Mouse (Mus musculus) heart, embryonic 14.5 days (tissue): ENCODE results near the gene Cenpb. TPM values are rescaled to one million over a fixed set of nuclear protein-coding genes. Genes with fewer than 3 reads are reported as not detected.

Experiments used
- ATAC-seq: fragments of 200-750 bp; cut with Nextera tagmentation; 2 replicates; pipeline ENCODE4 v1.8.0; 2017; ENCODE audit warnings: low read depth, moderate TSS enrichment; ENCODE audit not compliant: insufficient number of reproducible peaks, insufficient read depth, low FRiP score
- H3K27ac ChIP-seq, 2 experiments: fragments of 200-500 bp in 1 of 2; fragments of 300-500 bp in 1 of 2; sonication (generic) in 1 of 2; replicated peaks in 1 of 2; 2 replicates each; pipeline ENCODE4 v1.5.1; 2012 to 2014; ENCODE audit warnings: low read depth in 2 of 2, low read length in 2 of 2, control low read depth in 1 of 2, mild to moderate bottlenecking in 1 of 2, mixed read lengths in 1 of 2; ENCODE audit not compliant: control insufficient read depth in 1 of 2, insufficient read depth in 1 of 2
- H3K27me3 ChIP-seq: fragments of 300-500 bp; sonication (generic); 2 replicates; pipeline ENCODE4 v1.6.1; 2014; ENCODE audit warnings: mild to moderate bottlenecking, low read length, control low read depth; ENCODE audit not compliant: control insufficient read depth, insufficient read depth
- H3K36me3 ChIP-seq: fragments of 300-500 bp; sonication (generic); 2 replicates; pipeline ENCODE4 v1.6.1; 2014; ENCODE audit warnings: mild to moderate bottlenecking, control low read depth, low read length, mixed read lengths; ENCODE audit not compliant: control insufficient read depth, insufficient read depth
- H3K4me1 ChIP-seq, 2 experiments: fragments of 200-500 bp in 1 of 2; fragments of 300-500 bp in 1 of 2; sonication (generic) in 1 of 2; 2 replicates each; pipeline ENCODE4 v1.6.1; 2012 to 2014; ENCODE audit warnings: low read length in 2 of 2, control low read depth in 1 of 2, mixed read lengths in 1 of 2; ENCODE audit not compliant: control insufficient read depth in 2 of 2, insufficient read depth in 2 of 2
- H3K4me2 ChIP-seq: fragments of 300-500 bp; sonication (generic); 2 replicates; pipeline ENCODE4 v1.6.1; 2014; ENCODE audit warnings: mild to moderate bottlenecking, low read length
- H3K4me3 ChIP-seq, 2 experiments: fragments of 200-500 bp in 1 of 2; fragments of 300-500 bp in 1 of 2; sonication (generic) in 1 of 2; 2 replicates each; pipeline ENCODE4 v1.5.1; 2012 to 2014; ENCODE audit warnings: low read length in 2 of 2, mild to moderate bottlenecking in 2 of 2, control low read depth in 1 of 2, low read depth in 1 of 2, moderate library complexity in 1 of 2; ENCODE audit not compliant: control insufficient read depth in 1 of 2, insufficient read depth in 1 of 2
- H3K9ac ChIP-seq: fragments of 300-500 bp; sonication (generic); 2 replicates; pipeline ENCODE4 v1.6.1; 2014; ENCODE audit warnings: mild to moderate bottlenecking, low read length
- H3K9me3 ChIP-seq: fragments of 300-500 bp; sonication (generic); 2 replicates; pipeline ENCODE4 v1.6.1; 2016; ENCODE audit warnings: low read length, control low read depth; ENCODE audit not compliant: control insufficient read depth
- WGBS: fragments of 180-500 bp; shearing (Covaris S2); extraction: QIAGEN DNeasy Blood & Tissue Kit; methylation state at CpG from one replicate; pipeline ENCODE4 v1.1.7; 2014; 5-methylcytosine and 5-hydroxymethylcytosine counted together
- polyA plus RNA-seq: library from polyadenylated mRNA; unstranded; fragments of >200 nt; fragmentation: Nextera tagmentation; extraction: Ambion mirVana; gene quantifications from 2 replicates; pipeline ENCODE4 v1.2.1, GENCODE M21; 2014

Cenpb gene
- polyA plus RNA-seq, 1 experiment from 2014 or later: 6.2 TPM

DNA sequence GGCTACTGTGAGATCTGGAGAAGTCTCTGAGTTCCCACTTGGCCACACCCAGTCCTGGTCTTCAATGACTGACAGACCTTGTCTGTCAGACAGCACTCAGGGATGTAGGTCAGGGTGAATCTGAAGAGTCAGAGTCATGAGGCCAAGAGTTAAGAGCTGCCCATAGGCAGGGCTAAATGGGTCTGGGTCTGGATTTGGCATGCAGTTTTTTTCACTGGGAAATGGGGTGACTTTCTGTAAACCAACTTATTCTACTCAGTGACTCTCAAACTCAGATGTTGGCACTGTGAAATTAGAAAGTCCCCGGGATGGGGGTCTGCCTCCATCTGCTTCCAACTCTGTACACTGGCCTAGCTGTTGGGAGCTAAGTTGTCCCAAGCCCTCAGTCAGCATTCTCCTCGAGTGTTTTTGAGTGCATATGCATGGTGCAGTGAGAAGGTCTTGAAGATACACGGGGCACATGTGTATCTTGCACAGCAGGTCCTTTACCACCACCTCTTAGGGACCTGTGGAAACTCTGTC, 51.2 kb downstream of the Cenpb start:
- Histone ChIP-seq H3K36me3 (no peaks in the 10 kb centered on the region), H3K27ac (no peak overlapping the region), H3K4me3 (peak overlapping the region in 1 of 2 experiments; percentile 58; a peak in 2 of 4 replicates), H3K9ac (0 out of 2 replicates have a peak overlapping the region, but pooled peaks have one; percentile 6), H3K4me1 (peaks cover 6 to 18% of the 10 kb centered on the region in 2 experiments), H3K27me3 (no peaks in the 10 kb centered on the region), H3K9me3 (no peaks in the 10 kb centered on the region), H3K4me2 (peak overlapping the region; percentile 91)
- WGBS: 71% methylated on average over 3 of the region's 3 CpGs
- ATAC-seq: no peak

GRCm38 (mm10) chr2:131128211-131128610, 51.7 kb downstream of the Cenpb start:
- no peaks in the 10 kb centered on the region for H3K9me3 ChIP-seq
- H3K4me3 ChIP-seq: peak overlapping the region; percentile 50 to 58; a peak in 3 of 4 replicates
- 82% methylated on average over 5 of the region's 5 CpGs for WGBS
- H3K9ac ChIP-seq: peak overlapping the region; percentile 81; the same call in 1 of the 2 replicates
- no peak overlapping the region for H3K27ac ChIP-seq
- peaks cover 6 to 18% of the 10 kb centered on the region in 2 experiments for H3K4me1 ChIP-seq
- H3K27me3 ChIP-seq: no peaks in the 10 kb centered on the region
- no peaks in the 10 kb centered on the region for H3K36me3 ChIP-seq
- peak overlapping the region; percentile 91 for H3K4me2 ChIP-seq
- no peak for ATAC-seq

DNA sequence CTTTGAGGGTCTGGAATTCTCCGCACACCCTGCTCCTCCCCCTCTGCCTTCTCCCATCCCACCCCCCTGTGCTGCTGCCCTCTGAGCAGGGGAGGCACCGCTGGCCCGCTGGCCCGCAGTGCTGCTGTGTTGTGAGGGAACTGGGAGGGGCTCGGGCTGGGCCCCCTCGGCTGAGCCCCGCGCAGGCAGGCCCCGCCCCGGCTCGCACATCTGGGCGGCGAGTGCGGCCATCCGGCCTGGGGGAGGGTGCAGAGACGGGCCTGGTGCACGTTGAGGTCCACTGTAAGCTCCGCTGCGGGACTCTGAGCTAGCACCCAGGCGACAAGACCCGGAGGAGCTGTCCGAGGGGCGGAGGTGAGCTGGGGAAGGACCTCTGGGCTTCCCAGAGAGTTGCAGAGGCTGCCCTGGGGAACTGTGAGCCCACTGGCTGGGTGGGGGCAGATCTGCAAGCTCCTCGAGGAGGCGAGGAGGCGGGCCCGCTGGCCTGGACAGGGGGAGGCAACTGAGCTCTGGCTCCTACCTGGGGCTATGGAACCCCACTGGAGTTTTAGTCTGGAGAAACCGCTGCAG, 52.6 kb downstream of the Cenpb start, which contains the start of gene Hspa12b:
TSS of gene Hspa12b (plus strand) at position 120 of the 570 bp plus-strand sequence.
- Histone ChIP-seq H3K4me3 (peak within 1 kb of the TSS; percentile 50 to 58), H3K27me3 (no peaks in the 10 kb centered on the region), H3K36me3 (no peaks in the 10 kb centered on the region), H3K4me1 (peaks cover 6 to 18% of the 10 kb centered on the region in 2 experiments), H3K4me2 (peak within 1 kb of the TSS; percentile 91), H3K9ac (peak within 1 kb of the TSS; percentile 81), H3K9me3 (no peaks in the 10 kb centered on the region), H3K27ac (peak within 1 kb of the TSS in 1 of 2 experiments; percentile 62; a peak in 2 of 4 replicates)
- under 1% methylated on average over 28 of the region's 28 CpGs for WGBS
- peak; percentile 92 for ATAC-seq

GRCm38 (mm10) chr2:131125964-131126815, 53.7 kb downstream of the Cenpb start:
- 57% methylated on average over 9 of the region's 9 CpGs for WGBS
- Histone ChIP-seq H3K4me2 (peak overlapping the region; percentile 91), H3K4me1 (peaks cover 6 to 13% of the 10 kb centered on the region in 2 experiments), H3K27me3 (no peaks in the 10 kb centered on the region), H3K9ac (peak overlapping the region; percentile 81; the same call in 1 of the 2 replicates), H3K4me3 (no peak overlapping the region), H3K9me3 (no peaks in the 10 kb centered on the region), H3K36me3 (no peaks in the 10 kb centered on the region), H3K27ac (no peak overlapping the region)
- no peak for ATAC-seq

Other genes starting within 250 kb of the Cenpb start
- 2.7 and 3.2 TPM in 2 replicates for gene Gfra4, start 137.0 kb downstream of the Cenpb start, polyA plus RNA-seq
- gene Adam33, start 116.3 kb downstream of the Cenpb start, polyA plus RNA-seq: 8.2 and 10.3 TPM in 2 replicates
- gene Siglec1, start 93.3 kb downstream of the Cenpb start, polyA plus RNA-seq: 0.54 and 0.63 TPM in 2 replicates
- gene Hspa12b, start 52.8 kb downstream of the Cenpb start, polyA plus RNA-seq: 5.8 and 6.3 TPM in 2 replicates
- not detected in 2 replicates for gene Gm11037, start 46.6 kb downstream of the Cenpb start, polyA plus RNA-seq
- gene 1700037H04Rik, start 20.0 kb downstream of the Cenpb start, polyA plus RNA-seq: 71.0 and 80.3 TPM in 2 replicates
- 33.1 and 38.9 TPM in 2 replicates for gene Cdc25b, start 6.9 kb upstream of the Cenpb start, polyA plus RNA-seq
- 2.0 and 2.4 TPM in 2 replicates for gene Spef1, start 7.2 kb upstream of the Cenpb start, polyA plus RNA-seq
- 39.7 and 44.3 TPM in 2 replicates for gene Ap5s1, start 27.0 kb upstream of the Cenpb start, polyA plus RNA-seq
- gene Mavs, start 54.0 kb upstream of the Cenpb start, polyA plus RNA-seq: 20.0 and 20.9 TPM in 2 replicates
- gene Pank2, start 82.4 kb upstream of the Cenpb start, polyA plus RNA-seq: 27.4 and 32.9 TPM in 2 replicates
- gene Rnf24, start 172.8 kb upstream of the Cenpb start, polyA plus RNA-seq: 2.0 and 2.6 TPM in 2 replicates